Mouse (Mus musculus): Measurements from ENCODE around the gene Cox8c. TPM values are rescaled to one million over a fixed set of nuclear protein-coding genes. Genes with fewer than 3 reads are reported as not detected.

Cox8c gene
- not detected for total RNA-seq (2023)

DNA sequence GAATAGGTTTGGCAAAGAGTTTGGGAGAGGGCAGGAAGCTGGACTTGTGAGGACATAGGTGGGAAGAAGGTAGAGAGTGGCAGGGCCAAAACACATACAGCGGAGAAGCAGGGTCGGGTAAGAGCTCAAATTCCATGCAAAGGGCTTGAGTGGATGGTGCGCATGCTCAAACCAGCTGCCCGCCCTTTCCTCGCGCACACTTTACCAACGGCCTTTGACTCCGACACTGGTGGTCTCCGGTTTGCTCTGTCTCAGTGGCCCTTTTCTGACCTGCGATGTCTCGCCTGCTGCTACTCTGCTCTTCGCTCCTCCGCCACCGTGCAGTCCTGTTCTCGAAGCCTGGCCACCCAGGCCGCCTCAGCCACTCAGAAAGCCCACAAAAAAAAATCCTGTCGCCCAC is at the start of gene Cox8c:
TSS of gene Cox8c (plus strand) at position 226 of the 400 bp plus-strand sequence.

GRCm38 (mm10) chr12:102878031-102878823 is 20.9 kb upstream of the Cox8c start, which contains the start of gene Btbd7:
Gene Btbd7 (minus strand): TSS chr12:102878471.

DNA sequence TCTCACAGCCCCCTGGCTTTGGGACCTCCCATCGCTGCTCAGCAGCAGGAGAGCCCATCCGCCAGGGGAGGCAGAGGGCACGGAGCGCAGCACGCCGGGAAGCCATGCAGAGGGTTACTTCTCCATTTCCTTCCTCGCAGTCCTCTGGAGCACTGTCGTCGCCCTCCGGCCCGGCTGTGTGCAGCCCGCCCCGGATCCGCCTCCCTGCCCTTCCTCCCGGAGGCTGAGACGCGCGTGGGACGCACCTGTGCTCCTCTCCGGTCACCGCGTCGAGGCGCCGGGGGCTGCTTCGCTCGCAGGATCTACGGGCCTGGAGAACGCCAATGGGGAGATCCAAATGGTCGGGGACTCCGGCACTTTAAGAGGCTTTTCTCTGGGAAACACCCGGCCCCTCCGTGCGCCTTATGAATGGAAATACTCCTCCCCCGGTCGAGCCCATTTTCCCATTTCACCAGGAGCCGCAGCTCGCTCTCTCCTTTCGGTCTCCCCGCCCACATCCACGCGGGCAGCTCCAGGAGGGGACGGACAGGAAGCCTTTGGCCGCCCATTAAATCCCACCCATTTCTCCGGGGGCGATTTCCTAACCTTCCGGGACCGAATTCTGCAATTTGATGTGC is 49.8 kb downstream of the Cox8c start, which contains the start of gene Unc79:
TSS of gene Unc79 (plus strand) at position 82 of the 617 bp plus-strand sequence.

Other genes starting within 250 kb of the Cox8c start
- gene Itpk1, start 194.4 kb upstream of the Cox8c start, total RNA-seq (2023), result 10 to 100 TPM; 29.7 to 31.6 TPM
- 10 to 100 TPM; 11.5 to 12.0 TPM for gene Moap1, start 155.7 kb upstream of the Cox8c start, total RNA-seq (2023)
- 10 to 100 TPM; 12.8 to 13.3 TPM for gene Tmem251, start 155.6 kb upstream of the Cox8c start, total RNA-seq (2023)
- gene Gm28051, start 141.6 kb upstream of the Cox8c start, total RNA-seq (2023), result not detected
- gene Gon7, start 141.5 kb upstream of the Cox8c start, total RNA-seq (2023), result 10 to 100 TPM; 13.4 to 22.7 TPM
- 10 to 100 TPM; 14.1 to 18.0 TPM for gene Ubr7, start 141.3 kb upstream of the Cox8c start, total RNA-seq (2023)
- 1 to 10 TPM; 4.6 to 4.9 TPM for gene Gm20604, start 140.6 kb upstream of the Cox8c start, total RNA-seq (2023)
- gene Btbd7, start 20.8 kb upstream of the Cox8c start, total RNA-seq (2023), result 10 to 100 TPM; 28.3 to 32.9 TPM
- gene Unc79, start 49.5 kb downstream of the Cox8c start, total RNA-seq (2023), result not detected